Mouse (Mus musculus) CD4-positive naive resting alpha-beta T cell, adult 76 days (primary cell): Measurements from ENCODE around the gene Rbp2. TPM values are rescaled to one million over a fixed set of nuclear protein-coding genes. Genes with fewer than 3 reads are reported as not detected.

Source experiments
- total RNA-seq: library from RNA; stranded (reverse); gene quantifications from one replicate; pipeline ENCODE4 v1.2.4, GENCODE M21; 2023

Gene Rbp2
- total RNA-seq = not detected

GRCm38 (mm10) chr9:98485815-98486214, at the start of gene Rbp2:
Gene Rbp2, plus strand, starts transcription at chr9:98486115.

Other genes with a start within 250 kb of the Rbp2 start
- gene Nmnat3, start 198.7 kb upstream of the Rbp2 start, total RNA-seq = 12.2 TPM
- 0.41 TPM for gene Rbp1, start 63.2 kb upstream of the Rbp2 start, total RNA-seq
- gene Copb2, start 77.6 kb downstream of the Rbp2 start, total RNA-seq = 85.2 TPM
- 19.1 TPM for gene Mrps22, start 115.5 kb downstream of the Rbp2 start, total RNA-seq